Comparison of ENCODE assay signal across 15 mouse cellular contexts in genomic region chr5:149335009-149335408, GRCm38 (mm10).
DNase-seq lines count a peak whose midpoint lies in the region; ATAC-seq and TF ChIP-seq lines count a peak whose summit lies in the region.
"Had no signal": no experiment of that assay in that cellular context is flagged by ENCODE, and none has a peak within 500 bp of the region (broad histone marks: within the 10 kb centered on the region; RNA-seq: fewer than 3 reads in every experiment).

No protein-coding gene starts in this region.

- no peak overlapping the region for H3K4me2 ChIP-seq in lung, postnatal 0 days (replicated peaks; ENCODE audit: low read depth, low read length)
- H3K4me2 ChIP-seq in limb, embryonic 11.5 days (ENCODE audit: low read depth, severe bottlenecking): no peak overlapping the region
- H3K4me2 ChIP-seq: heart, embryonic 13.5 days; lung, embryonic 15.5 days had no signal

- H3K4me3 ChIP-seq in lung, postnatal 0 days (ENCODE audit: low read depth, low read length): no peak overlapping the region
- no peak overlapping the region for H3K4me3 ChIP-seq in cortical plate, adult 2 months (ENCODE audit: insufficient read depth, low read length)
- no peak overlapping the region for H3K4me3 ChIP-seq in limb, embryonic 11.5 days (ENCODE audit: low read depth, low read length)
- H3K4me3 ChIP-seq: heart, embryonic 13.5 days; lung, embryonic 15.5 days had no signal

- H3K36me3 ChIP-seq in lung, postnatal 0 days (ENCODE audit: insufficient read depth, low read length): no peaks in the 10 kb centered on the region
- no peaks in the 10 kb centered on the region for H3K36me3 ChIP-seq in limb, embryonic 11.5 days (ENCODE audit: control insufficient read depth, insufficient read depth, low read length)
- H3K36me3 ChIP-seq: G1E; heart, embryonic 13.5 days; lung, embryonic 15.5 days had no signal

- TF ChIP-seq POLR2A in cortical plate, adult 2 months (IDR thresholded peaks at IDR 0.05; ENCODE audit: extremely low read depth, insufficient read depth, low read length): 0 out of 2 replicates have a peak, but pooled peaks have one; percentile 13

- peak; percentile 80 for DNase-seq in heart, adult 11 months
- no peak for DNase-seq in heart, adult 9 months (ENCODE audit: low spot score in 2 of 2)
- no peak for DNase-seq in lung, postnatal 0 days (ENCODE audit: low spot score)
- no peak for DNase-seq in lung, adult 18-20 months
- DNase-seq in limb, embryonic 11.5 days (ENCODE audit: low spot score): no peak
- DNase-seq in cerebellum, adult 9-11 months: no peak
- DNase-seq: B cell, adult 2 months; cerebellum, adult 11 months; kidney, adult 11 months; kidney, postnatal 36 days had no signal

- ATAC-seq in lung, postnatal 0 days: no peak
- ATAC-seq in limb, embryonic 11.5 days (ENCODE audit: insufficient number of reproducible peaks, low FRiP score, low TSS enrichment, low read depth): no peak
- ATAC-seq in cerebellum, adult (ENCODE audit: insufficient number of reproducible peaks, low FRiP score, low TSS enrichment): no peak

- H3K27me3 ChIP-seq in lung, postnatal 0 days (replicated peaks; ENCODE audit: insufficient read depth, low read length): no peaks in the 10 kb centered on the region; the same call in 1 of the 2 replicates
- H3K27me3 ChIP-seq in limb, embryonic 11.5 days (ENCODE audit: control insufficient read depth, insufficient read depth, low read length): no peaks in the 10 kb centered on the region
- H3K27me3 ChIP-seq: heart, embryonic 13.5 days; lung, embryonic 15.5 days had no signal

- H3K9ac ChIP-seq in lung, postnatal 0 days (replicated peaks; ENCODE audit: low read depth): no peak overlapping the region
- no peak overlapping the region for H3K9ac ChIP-seq in limb, embryonic 11.5 days (ENCODE audit: low read length)
- H3K9ac ChIP-seq: heart, embryonic 13.5 days; lung, embryonic 15.5 days had no signal

- 0 out of 2 replicates have a peak, but pooled peaks have one; percentile 10 for TF ChIP-seq CTCF in lung, postnatal 0 days (IDR thresholded peaks at IDR 0.05)
- no peak for TF ChIP-seq CTCF in cortical plate, adult 2 months (IDR thresholded peaks at IDR 0.05; ENCODE audit: extremely low read depth, insufficient read depth, low read length)

- 89% methylated on average over 12 of the region's 12 CpGs for WGBS in lung, postnatal 0 days
- WGBS in limb, embryonic 11.5 days: 84% methylated on average over 12 of the region's 12 CpGs

- no peak overlapping the region for H3K27ac ChIP-seq in lung, postnatal 0 days (ENCODE audit: low read length)
- 0 out of 2 replicates have a peak overlapping the region, but pooled peaks have one; percentile 36 for H3K27ac ChIP-seq in cortical plate, adult 2 months (ENCODE audit: insufficient read depth, low read length)
- 0 out of 2 replicates have a peak overlapping the region, but pooled peaks have one; percentile 45 for H3K27ac ChIP-seq in limb, embryonic 11.5 days (replicated peaks; ENCODE audit: low read depth, low read length)
- H3K27ac ChIP-seq: heart, embryonic 13.5 days; lung, embryonic 15.5 days had no signal

- H3K4me1 ChIP-seq in lung, postnatal 0 days (ENCODE audit: insufficient read depth, low read depth, low read length): no peaks in the 10 kb centered on the region
- H3K4me1 ChIP-seq in cortical plate, adult 2 months (ENCODE audit: control insufficient read depth, insufficient read depth, low read length): peaks cover 2% of the 10 kb centered on the region
- peaks cover 37% of the 10 kb centered on the region for H3K4me1 ChIP-seq in limb, embryonic 11.5 days (ENCODE audit: control insufficient read depth, insufficient read depth, low read length)

- no peak for TF ChIP-seq EP300 in lung, postnatal 0 days (IDR thresholded peaks at IDR 0.05)

- no peaks in the 10 kb centered on the region for H3K9me3 ChIP-seq in lung, postnatal 0 days (ENCODE audit: low read length)
- no peaks in the 10 kb centered on the region for H3K9me3 ChIP-seq in limb, embryonic 11.5 days (ENCODE audit: control insufficient read depth, low read length)
- H3K9me3 ChIP-seq: G1E; heart, embryonic 13.5 days; lung, embryonic 15.5 days had no signal
